Mouse (Mus musculus): ENCODE measurements around the gene Vmn1r232.

- no peak for TF ChIP-seq POLR2A (IDR thresholded peaks at IDR 0.05; ENCODE audit: insufficient read length, low read depth)
- TF ChIP-seq POLR2AphosphoS2 (IDR thresholded peaks at IDR 0.05; ENCODE audit: insufficient read length, low read depth): no peak
- TF ChIP-seq MAX (IDR thresholded peaks at IDR 0.05; ENCODE audit: low read depth): no peak
- no peak for TF ChIP-seq CEBPB (IDR thresholded peaks at IDR 0.05; ENCODE audit: insufficient read depth, poor library complexity, severe bottlenecking)
- no peak for TF ChIP-seq TCF3 (IDR thresholded peaks at IDR 0.05; ENCODE audit: insufficient read length, low read depth)
- no peak for TF ChIP-seq MYOG (IDR thresholded peaks at IDR 0.05; ENCODE audit: control insufficient read depth in 1 of 3, insufficient read depth in 1 of 3, insufficient read length in 2 of 3, low read depth in 2 of 3)
- TF ChIP-seq TCF12 (IDR thresholded peaks at IDR 0.05; ENCODE audit: insufficient read depth, poor library complexity, severe bottlenecking): no peak
- TF ChIP-seq MYOD1 (IDR thresholded peaks at IDR 0.05; ENCODE audit: control insufficient read depth in 1 of 3, insufficient read length in 2 of 3, low read depth in 2 of 3): no peak
Measured at GRCm38 (mm10) chr17:20946636-20947035, 27.1 kb upstream of the Vmn1r232 start.
